Mouse (Mus musculus): ENCODE data around the gene Foxp2. TPM values are rescaled to one million over a fixed set of nuclear protein-coding genes. Genes with fewer than 3 reads are reported as not detected.

Gene Foxp2
- polyA plus RNA-seq, 1 experiment from 2014 or later: 14.8 TPM

- Histone ChIP-seq H3K9me3 (replicated peaks; ENCODE audit: control insufficient read depth, low read length) (no peaks in the 10 kb centered on the region), H3K27me3 (ENCODE audit: control insufficient read depth, insufficient read depth, low read length) (no peaks in the 10 kb centered on the region), H3K9ac (ENCODE audit: low read depth, low read length) (no peak overlapping the region), H3K27ac (ENCODE audit: low read depth, low read length) (no peak overlapping the region), H3K4me3 (ENCODE audit: low read depth, low read length) (no peak overlapping the region), H3K4me2 (no peak overlapping the region), H3K36me3 (ENCODE audit: control insufficient read depth, insufficient read depth, low read length) (no peaks in the 10 kb centered on the region), H3K4me1 (ENCODE audit: control insufficient read depth, insufficient read depth, low read length) (no peaks in the 10 kb centered on the region)
- ATAC-seq (replicated peaks; ENCODE audit: insufficient number of reproducible peaks, low FRiP score, low TSS enrichment): no peak
- 84% methylated on average over 2 of the region's 2 CpGs for WGBS (ENCODE audit: insufficient replicate concordance)
Measured at GRCm38 (mm10) chr6:15459701-15460100, 558.6 kb downstream of the Foxp2 start.

GRCm38 (mm10) chr6:15463390-15463789 lies 562.2 kb downstream of the Foxp2 start:
- ATAC-seq (replicated peaks; ENCODE audit: insufficient number of reproducible peaks, low FRiP score, low TSS enrichment): no peak
- H3K9me3 ChIP-seq (replicated peaks; ENCODE audit: control insufficient read depth, low read length): no peaks in the 10 kb centered on the region
- no peaks in the 10 kb centered on the region for H3K36me3 ChIP-seq (ENCODE audit: control insufficient read depth, insufficient read depth, low read length)
- H3K27ac ChIP-seq (ENCODE audit: low read depth, low read length): no peak overlapping the region
- H3K27me3 ChIP-seq (ENCODE audit: control insufficient read depth, insufficient read depth, low read length): no peaks in the 10 kb centered on the region
- H3K4me3 ChIP-seq (ENCODE audit: low read depth, low read length): no peak overlapping the region
- no peak overlapping the region for H3K4me2 ChIP-seq
- WGBS (ENCODE audit: insufficient replicate concordance): 79% methylated on average over 2 of the region's 2 CpGs
- no peak overlapping the region for H3K9ac ChIP-seq (ENCODE audit: low read depth, low read length)
- no peaks in the 10 kb centered on the region for H3K4me1 ChIP-seq (ENCODE audit: control insufficient read depth, insufficient read depth, low read length)

GRCm38 (mm10) chr6:15465471-15465870 lies 564.3 kb downstream of the Foxp2 start:
- Histone ChIP-seq H3K4me2 (no peak overlapping the region), H3K36me3 (ENCODE audit: control insufficient read depth, insufficient read depth, low read length) (no peaks in the 10 kb centered on the region), H3K9ac (ENCODE audit: low read depth, low read length) (no peak overlapping the region), H3K27ac (ENCODE audit: low read depth, low read length) (no peak overlapping the region), H3K4me3 (ENCODE audit: low read depth, low read length) (no peak overlapping the region), H3K4me1 (ENCODE audit: control insufficient read depth, insufficient read depth, low read length) (no peaks in the 10 kb centered on the region), H3K9me3 (replicated peaks; ENCODE audit: control insufficient read depth, low read length) (no peaks in the 10 kb centered on the region), H3K27me3 (ENCODE audit: control insufficient read depth, insufficient read depth, low read length) (no peaks in the 10 kb centered on the region)
- ATAC-seq (replicated peaks; ENCODE audit: insufficient number of reproducible peaks, low FRiP score, low TSS enrichment): no peak
- 67% methylated on average over 3 of the region's 3 CpGs for WGBS (ENCODE audit: insufficient replicate concordance)

GRCm38 (mm10) chr6:15466634-15467033 lies 565.5 kb downstream of the Foxp2 start:
- Histone ChIP-seq H3K27me3 (ENCODE audit: control insufficient read depth, insufficient read depth, low read length) (no peaks in the 10 kb centered on the region), H3K4me1 (ENCODE audit: control insufficient read depth, insufficient read depth, low read length) (no peaks in the 10 kb centered on the region), H3K4me3 (ENCODE audit: low read depth, low read length) (no peak overlapping the region), H3K4me2 (no peak overlapping the region), H3K9me3 (replicated peaks; ENCODE audit: control insufficient read depth, low read length) (no peaks in the 10 kb centered on the region), H3K9ac (ENCODE audit: low read depth, low read length) (no peak overlapping the region), H3K36me3 (ENCODE audit: control insufficient read depth, insufficient read depth, low read length) (no peaks in the 10 kb centered on the region), H3K27ac (ENCODE audit: low read depth, low read length) (no peak overlapping the region)
- WGBS (ENCODE audit: insufficient replicate concordance): 75% methylated on average over 1 of the region's 1 CpGs
- ATAC-seq (replicated peaks; ENCODE audit: insufficient number of reproducible peaks, low FRiP score, low TSS enrichment): no peak

GRCm38 (mm10) chr6:15486909-15487308 lies 585.8 kb downstream of the Foxp2 start:
- H3K4me1 ChIP-seq (ENCODE audit: control insufficient read depth, insufficient read depth, low read length): no peaks in the 10 kb centered on the region
- no peak overlapping the region for H3K9ac ChIP-seq (ENCODE audit: low read depth, low read length)
- H3K27me3 ChIP-seq (ENCODE audit: control insufficient read depth, insufficient read depth, low read length): no peaks in the 10 kb centered on the region
- no peak for ATAC-seq (replicated peaks; ENCODE audit: insufficient number of reproducible peaks, low FRiP score, low TSS enrichment)
- H3K4me2 ChIP-seq: no peak overlapping the region
- no peak overlapping the region for H3K4me3 ChIP-seq (ENCODE audit: low read depth, low read length)
- 80% methylated on average over 2 of the region's 2 CpGs for WGBS (ENCODE audit: insufficient replicate concordance)
- H3K36me3 ChIP-seq (ENCODE audit: control insufficient read depth, insufficient read depth, low read length): no peaks in the 10 kb centered on the region
- no peaks in the 10 kb centered on the region for H3K9me3 ChIP-seq (replicated peaks; ENCODE audit: control insufficient read depth, low read length)
- H3K27ac ChIP-seq (ENCODE audit: low read depth, low read length): no peak overlapping the region

Small RNAs within 50 kb of the gene (microRNA-seq; reads per million reads assigned to microRNA genes)
- not detected for gene Gm25470 (ENCODE audit: borderline number of aligned reads)

Other genes starting within 250 kb of the Foxp2 start
- 3.8 and 4.0 TPM in 2 replicates for gene Ppp1r3a, start 146.1 kb upstream of the Foxp2 start, polyA plus RNA-seq (2014; fragmentation: Nextera tagmentation; extraction: Ambion mirVana)

All from heart, embryonic 11.5 days (tissue).